Mouse (Mus musculus): ENCODE measurements at regions not wholly inside any gene's neighbourhood (a gene's known extent, or its start where the extent isn't known, plus 50 kb on each side); places are given as distances from the start of the nearest gene placed in this dataset.

- TF ChIP-seq CTCF (IDR thresholded peaks at IDR 0.05; ENCODE audit: extremely low read depth, insufficient read length, insufficient replicate concordance, low read depth, low read length) = no peak
- TF ChIP-seq POLR2A (IDR thresholded peaks at IDR 0.05; ENCODE audit: low read depth, low read length) = no peak
These were observed 115.4 kb upstream of the Tbl1xr1 start for GRCm38 (mm10) chr3:21961091-21961490.

Data from small intestine, adult 2 months (tissue).